Mouse (Mus musculus) adrenal gland, adult (tissue): Measurements from ENCODE around the gene Cd81.

Source experiments
- DNase-seq, 2 experiments: peaks; one replicate each; pipeline ENCODE4 v3.0.0; 2022 to 2023; ENCODE audit warnings: low spot score in 1 of 2; ENCODE audit not compliant: inconsistent age in 2 of 2

Gene Cd81

DNA sequence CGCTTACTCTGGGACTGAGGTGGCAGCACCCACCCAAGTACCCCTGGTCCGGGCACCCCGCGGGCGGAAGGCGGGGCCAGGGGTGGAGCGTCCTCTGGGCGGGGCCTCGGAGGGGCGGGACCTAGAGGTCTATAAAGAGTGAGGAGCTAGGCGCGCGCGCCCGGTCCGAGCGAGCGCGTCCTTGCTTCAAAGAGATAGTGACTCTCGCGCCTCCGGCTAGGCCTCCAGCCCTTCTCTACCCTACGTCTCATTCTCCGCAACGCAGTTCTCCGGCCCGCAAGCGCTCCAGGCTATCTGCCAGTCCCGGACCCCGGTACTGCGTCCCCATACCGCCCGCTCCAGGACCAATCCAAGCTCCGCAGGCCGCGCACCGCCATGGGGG, at the start of gene Cd81:
TSS of gene Cd81 (plus strand) at position 114 of the 382 bp plus-strand sequence.
- DNase-seq, result peak; percentile 92 to 98

DNA sequence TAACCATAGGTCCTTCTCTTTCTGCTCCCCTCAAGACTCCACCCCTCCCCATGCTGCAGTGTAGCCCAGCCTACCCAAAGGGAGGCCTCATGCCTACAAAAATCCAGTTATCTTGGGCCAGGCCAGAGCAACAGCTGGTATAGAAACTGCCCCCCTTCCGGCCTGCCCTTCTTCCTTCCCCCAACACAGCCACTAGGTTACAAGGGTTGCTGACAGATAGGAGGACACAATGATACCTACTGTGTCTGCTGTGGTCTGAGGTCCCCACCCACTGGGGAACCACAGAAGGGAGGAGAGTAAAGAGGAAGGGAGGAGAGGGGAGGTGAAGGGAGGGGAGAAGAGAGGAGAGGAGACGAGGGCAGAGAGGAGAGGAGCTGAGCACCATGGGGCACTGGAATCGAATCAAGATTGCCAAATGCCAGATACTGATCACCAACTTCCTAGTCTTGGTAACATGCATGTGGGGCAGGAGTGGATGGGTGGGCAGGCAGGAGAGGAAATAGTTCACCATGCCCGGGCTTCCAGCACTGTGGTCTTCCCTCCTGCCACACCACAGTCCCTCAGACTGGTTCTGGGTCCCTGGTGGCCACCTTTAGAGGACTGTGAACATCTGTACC, 47.7 kb upstream of the Cd81 start, which contains the start of gene Tspan32:
TSS of gene Tspan32 (plus strand) at position 320 of the 617 bp plus-strand sequence.
- no peak for DNase-seq

DNA sequence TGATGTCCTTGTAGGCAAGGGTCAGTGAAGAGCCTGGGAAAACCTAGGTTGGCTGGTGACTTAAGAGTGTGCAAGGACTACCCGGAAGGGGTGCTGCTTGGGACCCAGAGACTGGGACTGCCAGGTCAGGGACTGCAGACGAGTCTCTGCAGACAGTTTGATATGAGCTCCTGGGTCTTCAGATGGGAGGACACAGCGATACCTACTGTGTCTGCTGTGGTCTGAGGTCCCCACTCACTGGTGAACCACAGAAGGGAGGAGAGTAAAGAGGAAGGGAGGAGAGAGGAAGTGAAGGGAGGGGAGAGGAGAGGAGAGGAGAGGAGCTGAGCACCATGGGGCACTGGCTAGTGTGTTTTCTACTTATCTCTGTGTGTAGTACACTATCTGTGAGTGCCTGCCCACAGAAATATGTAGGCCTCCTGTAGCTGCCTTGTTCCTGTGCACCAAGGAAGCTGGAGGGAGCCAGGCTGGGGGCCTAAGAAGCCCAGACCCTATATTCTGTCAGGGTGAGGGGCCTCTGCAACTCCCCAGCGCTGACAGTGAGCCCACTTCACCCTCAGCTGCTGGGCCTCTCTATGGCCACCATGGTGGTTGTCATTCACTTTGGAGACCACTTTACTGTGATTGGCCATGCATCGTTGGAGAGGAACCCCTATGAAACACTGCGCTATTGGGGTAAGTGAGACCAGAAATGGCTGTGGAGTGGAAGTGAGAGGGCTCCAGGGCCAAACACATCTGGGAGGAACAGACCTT, 47.0 kb upstream of the Cd81 start:
- DNase-seq, result no peak

DNA sequence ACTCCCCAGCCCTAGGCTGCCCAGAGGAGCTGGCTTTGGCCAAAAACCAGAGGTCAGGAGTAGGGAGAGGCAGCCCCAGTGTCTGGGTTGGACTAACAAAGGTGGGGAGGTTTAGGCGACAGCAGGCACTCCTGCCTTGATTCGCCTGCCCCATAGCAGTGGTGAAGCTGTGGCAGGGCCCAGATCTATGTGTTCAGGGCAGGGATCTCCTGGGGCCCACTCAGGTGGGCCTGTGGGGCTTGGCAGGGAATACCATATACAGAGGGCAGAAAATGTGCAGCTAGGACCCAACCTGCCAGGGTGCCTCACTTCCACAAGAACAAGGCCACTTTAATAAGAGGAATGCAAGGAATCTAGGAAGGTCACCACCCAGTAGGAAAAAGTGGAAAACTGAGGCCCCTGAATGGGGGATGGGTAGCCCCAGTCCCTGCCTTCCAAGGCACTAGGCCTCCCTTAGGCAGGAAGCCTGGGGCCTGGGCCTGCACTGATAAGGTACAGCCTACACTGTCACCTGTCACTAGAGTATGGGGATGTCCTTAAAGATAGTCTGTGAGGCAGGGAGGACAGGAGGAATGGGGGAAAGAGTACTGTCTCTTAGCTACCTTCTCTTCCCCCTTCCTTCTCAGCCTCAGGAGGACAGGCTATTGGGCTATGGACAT, 46.3 kb upstream of the Cd81 start:
- peak in 1 of 2 experiments; percentile 35 for DNase-seq

DNA sequence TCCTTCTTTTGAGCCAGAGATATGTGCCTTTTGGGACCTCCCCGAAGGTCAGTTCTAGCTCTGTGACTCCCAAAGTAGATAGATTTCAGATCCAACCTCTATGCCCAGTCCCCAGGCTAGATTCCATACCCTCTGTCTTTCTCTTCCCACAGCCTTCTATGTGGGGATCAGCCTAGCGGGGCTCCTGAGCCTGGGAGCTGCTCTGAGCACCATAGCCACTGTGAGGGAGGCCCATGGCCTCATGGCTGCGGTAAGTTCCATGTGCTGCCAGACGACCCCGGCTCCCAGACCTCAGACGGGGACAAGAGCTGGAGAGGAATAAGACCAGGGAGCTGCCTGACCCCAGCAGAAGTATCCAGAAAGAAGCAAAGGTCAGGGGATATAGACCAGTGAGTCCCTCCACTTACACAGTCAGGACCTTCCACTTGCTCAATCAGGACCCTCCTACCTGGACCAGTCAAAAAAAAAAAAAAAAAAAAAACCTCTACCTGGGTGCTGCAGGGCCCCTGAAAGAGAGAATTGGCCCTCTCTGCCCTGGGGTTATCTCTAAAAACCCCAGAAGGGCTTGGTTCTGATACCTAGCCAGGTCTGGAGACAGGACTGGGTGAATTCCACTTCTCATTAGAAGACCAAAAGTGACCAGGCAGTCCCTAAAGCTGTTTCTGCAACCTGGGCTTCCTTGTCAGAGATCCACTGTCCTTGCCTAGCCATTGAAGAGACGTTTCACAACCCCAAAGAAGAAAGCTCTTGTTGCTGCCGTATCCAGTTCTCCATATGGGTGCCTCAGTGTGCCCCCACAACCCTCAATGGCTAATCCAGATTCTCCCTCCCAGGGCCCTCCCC, 45.6 kb upstream of the Cd81 start:
- DNase-seq, result no peak

DNA sequence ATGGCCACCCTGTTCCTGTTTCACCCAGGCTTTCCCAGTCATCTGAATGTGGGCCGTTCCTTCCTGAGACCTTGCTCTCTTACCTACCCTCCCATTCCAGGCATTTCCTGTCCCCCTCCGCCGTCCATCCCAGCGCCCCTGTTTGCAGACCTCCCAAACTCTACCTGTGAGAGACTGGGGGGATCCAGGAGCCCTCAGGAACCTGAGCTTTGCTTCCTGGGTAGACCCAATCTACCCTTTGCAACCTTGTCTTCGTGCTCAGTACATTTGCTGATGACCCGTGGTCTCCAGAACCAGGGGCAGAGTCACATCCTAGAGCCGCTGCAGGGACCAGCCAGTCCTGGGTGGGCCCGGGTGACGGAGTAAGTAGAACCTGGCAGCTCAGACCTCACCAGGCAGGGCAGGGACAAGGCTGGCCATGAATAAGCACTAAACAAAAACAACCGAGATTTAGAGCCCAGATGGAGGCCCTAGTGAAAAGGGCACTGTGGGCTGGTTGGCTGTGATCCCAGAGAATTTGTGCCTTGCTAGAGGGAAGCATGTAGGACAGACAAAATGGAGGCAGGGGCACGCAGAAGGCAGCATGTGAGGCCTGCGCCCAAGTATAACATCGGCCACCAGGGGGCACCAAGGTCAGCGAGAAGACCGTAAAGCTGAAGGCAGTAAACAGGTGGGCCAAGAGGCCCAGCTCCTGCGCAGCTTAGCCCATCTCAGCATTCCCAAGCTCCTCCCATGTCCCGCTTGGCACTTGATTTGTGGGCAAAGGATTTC, 44.8 kb upstream of the Cd81 start:
- peak; percentile 91 to 98 for DNase-seq

DNA sequence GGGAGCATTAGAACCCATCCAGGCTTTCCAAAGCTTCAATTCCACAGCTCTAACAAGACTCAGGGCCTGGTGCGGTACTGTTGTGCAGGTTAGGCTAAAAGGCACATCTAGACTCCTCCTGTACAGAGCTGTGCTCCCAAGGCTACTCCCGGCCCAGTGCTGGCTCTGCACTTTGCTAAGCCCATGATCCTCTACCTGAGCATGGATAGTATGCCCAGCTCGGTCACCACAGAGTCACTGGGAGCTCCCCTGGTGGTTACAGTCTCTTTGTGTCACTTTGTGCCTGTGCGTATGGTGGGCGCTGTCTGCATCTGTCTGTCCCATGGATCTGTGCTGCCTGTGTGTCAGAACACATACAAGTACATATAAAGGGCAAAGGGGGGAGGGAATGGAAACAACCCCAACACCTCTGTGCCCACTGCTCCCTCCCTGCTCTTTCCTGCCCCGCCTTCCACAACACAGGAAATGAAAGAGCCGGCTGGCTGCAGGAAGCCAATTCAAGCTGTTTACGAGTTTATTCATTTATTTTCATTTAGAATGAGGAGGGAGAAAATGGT, 44.1 kb upstream of the Cd81 start:
- DNase-seq, result peak in 1 of 2 experiments; percentile 53

DNA sequence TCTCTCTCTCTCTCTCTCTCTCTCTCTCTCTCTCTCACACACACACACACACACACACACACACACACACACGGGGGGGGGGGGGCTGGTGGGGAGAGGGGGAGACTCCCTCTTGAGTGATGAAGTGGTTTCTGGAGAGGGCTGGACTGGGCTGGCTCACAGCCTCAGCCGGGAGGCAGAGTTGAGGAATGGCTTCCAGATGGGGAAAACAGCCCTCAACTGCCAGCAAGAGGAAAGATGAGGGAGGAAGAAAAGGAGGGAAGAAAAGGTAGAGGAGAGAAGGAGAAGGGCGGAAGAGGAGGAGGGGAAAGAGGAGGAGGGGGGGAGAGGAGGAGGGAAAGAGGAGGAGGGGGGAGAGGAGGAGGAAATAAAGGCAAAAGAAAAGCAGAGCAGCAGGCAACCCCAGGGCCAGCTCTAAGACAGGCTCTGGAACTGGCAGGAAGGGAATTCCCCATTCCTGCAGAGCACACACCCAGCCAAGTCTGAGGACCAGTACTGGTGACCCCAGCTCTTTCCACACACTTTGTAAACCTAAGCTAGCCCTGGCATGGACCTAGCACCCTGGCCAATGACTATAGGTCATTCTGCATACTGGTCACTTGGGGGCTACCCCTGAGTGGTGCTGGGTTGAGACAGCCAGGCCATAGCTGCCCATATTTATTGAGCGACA, 43.4 kb upstream of the Cd81 start:
- no peak for DNase-seq

DNA sequence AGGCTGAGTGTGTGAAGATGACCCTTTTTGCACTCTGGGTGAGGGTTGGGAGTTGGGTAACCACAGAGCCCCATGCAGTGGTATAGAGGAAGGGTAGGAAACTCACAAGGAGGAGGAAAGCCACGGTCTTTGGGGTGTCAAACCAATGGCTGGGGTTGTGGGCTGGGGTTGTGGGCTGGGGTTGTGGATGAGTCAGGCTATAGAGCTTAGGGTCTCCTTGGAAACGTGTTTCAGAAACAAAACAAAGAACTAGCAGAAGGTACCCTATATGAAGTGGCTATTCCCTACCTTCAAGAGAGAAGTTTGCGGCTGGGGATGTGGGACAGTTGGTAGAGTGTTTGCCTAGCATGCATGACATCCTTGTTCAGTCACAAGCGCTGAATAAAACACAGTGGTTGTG, 42.5 kb upstream of the Cd81 start:
- DNase-seq, result no peak

DNA sequence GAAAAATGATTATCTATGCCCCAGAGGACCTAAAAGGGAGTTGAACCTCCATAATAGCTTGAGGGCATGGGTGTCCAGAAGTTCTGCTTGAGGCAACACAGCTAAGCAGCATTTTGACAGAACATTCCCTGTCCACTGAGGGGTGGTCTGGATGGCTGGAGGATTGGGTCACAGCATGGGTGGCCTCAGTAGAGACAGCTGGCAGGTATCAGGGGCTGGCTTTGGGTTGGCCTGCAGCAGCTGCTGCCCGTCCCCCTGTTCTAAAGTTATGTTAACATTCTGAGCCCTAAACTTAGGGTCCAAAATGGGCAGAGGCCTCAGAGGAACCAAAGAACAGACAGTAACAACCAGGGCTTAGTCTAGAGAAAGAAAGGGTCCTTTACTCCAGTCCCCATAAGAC, 41.3 kb upstream of the Cd81 start:
- DNase-seq, result no peak

DNA sequence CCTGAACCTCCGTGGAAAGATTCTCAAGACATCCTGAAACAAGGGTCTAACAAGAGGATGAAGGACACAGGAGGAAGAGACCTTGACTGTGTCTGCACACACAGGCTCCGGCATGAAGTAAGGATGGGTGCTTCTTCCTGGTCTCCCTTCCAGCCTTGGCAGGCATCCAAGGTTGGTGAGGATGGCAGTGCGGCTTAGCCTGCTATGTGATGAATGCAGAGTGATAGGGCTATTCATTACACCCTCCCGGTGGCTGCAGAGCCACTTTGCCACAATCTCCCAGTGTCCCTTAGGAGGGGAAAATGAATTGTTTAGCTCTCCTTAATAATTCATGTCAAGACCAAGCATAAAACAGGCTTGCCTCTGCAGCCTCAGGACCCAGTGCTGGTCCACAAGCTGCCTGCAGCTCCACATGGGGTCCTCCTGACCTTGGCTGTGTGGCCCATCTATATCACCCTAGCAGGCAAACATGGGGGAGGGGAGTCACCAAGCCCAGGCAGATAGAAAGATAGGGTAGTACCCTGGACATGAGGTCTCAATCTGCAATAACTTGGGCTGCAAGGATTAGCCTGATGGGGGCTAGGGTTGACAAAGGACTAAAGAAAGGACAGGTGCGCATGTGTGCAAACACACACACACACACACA, 40.2 kb upstream of the Cd81 start:
- DNase-seq, result peak; percentile 68 to 83

DNA sequence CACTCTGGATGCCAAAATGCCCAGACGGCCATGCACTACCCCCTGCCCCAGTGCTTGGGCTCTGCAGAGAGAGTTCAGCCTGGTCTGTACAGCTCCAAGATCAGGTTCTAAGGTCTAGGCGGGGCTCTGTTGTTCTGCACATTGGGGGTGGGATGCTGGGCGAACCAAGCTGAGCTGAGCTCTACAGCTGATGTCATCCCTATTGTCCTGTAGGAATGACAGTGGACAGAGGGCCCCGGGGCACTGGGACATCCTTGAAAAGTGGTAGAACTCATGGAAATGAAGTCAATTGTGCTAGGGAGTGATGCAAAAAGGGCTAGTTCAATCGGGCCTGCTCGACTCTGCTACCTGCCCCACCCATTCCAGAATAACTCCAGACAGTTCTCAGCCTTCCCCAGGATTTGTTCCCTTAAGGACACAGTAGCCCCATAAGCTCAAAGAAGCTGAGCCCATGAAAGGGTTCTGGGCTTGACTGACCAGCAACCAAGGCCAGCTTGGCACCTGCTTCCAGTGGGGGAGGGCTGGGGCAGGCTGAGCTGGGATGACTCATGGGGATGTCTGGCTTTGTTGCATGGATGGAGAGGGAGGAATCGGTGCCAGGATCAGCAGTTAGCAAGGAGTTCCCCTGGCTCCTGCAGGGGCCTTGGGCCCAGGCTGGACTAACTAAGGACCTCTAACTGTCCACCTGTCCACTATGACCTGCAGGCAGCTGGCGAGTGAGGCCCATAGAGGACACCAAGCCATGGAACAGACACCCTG, 38.9 kb upstream of the Cd81 start:
- peak; percentile 93 to 95 for DNase-seq

DNA sequence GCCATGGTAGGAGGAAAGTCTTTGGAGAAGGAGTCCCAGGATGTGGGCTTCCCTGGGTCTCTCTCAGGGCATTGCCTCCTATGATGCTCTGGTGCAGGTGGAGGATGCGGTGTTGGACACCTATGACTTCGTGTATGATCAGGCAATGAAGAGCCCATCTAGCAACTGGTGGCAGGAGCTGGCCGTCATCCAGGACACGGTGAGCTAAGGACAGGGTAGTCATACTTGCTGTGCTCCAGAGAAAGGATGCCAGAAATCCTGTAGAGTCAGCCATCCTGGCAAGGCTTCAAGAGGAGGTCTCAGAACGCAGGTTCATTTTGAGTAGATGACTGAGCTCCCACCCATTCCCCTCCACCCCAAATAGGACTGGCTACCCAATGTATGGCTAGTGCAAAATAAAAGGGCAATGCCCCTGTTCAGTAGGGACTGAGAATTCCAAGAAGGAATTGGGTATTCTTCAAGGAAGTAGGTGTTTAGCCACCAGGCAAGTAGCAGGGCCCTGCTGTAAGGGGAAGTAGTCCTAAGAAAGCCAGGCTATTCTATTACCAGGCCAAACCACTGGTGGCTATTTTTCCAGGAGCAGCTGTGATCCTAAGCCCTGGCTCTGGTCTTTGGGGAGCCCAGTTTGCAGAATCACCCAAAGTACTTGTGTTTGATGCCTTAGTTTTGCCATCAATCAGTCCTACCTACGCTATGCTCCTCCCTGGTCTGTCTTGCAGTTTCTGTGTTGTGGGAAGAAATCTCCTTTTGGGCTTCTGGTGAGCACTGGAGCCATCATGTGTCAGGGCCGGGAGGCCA, 37.5 kb upstream of the Cd81 start:
- peak; percentile 83 to 84 for DNase-seq

DNA sequence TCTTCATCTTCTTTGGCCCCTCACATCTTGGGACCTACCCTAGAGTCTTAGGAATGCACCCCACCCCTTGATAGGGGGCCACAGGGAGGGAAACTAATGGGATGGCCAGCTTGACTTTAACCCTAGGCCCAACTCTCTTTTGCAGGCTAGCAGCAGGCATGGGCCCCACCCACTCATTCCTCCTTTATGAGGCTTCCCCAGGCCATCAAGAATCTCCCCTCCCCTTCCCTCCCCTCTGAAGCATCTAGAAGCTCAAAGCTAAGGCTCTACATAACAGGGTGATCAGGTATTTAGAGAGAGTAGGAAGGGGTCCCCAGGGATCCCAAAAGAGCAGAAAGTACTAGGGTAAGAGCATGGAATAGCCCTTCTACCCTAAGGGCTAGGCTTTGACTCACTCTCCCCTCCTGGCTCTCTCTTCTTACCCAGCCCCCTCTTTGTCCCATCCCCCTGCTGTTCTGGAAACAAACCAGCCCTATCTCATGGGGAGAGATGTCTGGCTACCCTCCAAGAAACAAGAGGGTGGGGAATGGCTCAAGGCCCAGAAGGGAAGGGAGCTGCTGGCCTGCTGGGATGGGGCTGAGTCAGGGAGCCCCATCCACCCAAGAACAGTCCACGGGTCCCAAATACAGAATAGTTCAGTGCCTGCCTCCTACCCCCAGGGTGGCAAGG, 36.6 kb upstream of the Cd81 start:
- DNase-seq, result peak; percentile 82 to 91

DNA sequence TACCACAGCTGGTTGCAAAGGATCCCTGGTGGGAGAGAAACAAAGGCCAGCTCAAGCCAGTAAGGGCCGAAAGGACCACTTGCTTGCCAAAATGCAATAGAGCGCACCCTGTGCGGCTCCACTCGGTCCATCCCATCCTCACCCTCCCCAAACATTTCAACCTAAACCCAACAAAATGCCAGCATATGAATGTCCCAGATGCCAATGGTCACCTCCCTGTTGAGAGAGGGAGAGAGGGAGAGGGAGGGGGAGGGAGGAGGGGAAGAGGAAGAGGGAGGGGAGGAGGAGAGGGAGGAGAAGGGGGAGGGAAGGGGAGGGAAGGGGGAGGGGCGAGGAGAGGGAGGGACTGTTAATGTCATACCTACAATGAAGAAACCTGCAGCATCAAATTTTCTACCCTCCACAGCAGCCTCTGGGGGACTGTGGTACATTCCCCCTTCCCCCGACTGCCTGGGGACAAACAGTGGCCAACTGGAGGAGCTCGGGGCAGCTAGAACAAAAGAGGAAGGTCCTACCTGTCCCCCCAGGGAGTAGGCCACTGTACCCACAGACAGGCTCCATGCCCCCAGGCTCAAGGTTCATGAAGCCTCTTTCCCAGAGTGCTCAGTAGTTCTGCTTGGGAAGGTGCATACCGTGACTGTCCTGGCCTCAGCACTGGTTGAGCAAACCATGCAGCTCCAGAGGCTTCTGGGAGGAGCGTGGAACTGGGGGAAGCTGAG, 36.0 kb upstream of the Cd81 start:
- peak in 1 of 2 experiments; percentile 41 for DNase-seq

DNA sequence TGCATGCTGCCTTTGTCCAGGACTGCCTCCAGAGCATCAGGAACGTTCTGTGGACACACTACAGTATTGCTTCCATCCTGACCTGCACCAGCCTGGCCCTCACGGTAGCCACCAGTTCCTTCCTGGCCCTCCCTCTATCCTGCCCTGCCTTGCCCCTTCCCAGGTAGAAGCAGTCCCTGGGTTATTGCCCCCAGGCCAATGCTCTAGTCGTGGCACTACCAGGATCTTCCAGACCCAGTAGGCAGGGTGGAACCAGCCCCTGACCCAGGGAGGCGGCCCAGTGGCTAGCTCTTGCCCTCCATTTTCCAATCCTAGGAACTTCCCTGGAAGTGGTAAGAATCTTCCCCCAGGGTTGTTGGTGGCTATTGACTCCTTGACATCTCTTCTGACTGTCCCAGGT, 35.4 kb upstream of the Cd81 start:
- DNase-seq, result no peak
